16 mouse cellular contexts compared by ENCODE assay signal in the genomic region with DNA sequence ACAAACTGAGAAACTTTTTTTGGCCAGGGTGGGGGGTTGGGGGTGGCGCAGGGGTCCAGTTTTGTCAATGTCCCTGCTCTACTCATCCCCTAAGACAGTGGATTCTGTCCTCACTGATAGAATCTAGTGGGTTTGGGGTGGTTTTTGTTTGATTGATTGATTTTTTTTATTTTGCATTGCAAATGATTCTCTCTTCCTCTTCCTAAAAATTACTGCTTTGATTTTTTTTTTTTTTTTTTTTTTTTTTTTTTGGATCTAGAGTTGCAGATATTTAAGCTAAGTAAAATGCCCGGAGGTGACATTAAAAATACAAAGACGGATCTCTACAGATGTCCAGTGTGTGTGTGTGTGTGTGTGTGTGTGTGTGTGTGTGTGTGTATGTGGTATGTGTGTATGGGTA. TPM values are rescaled to one million over a fixed set of nuclear protein-coding genes. Genes with fewer than 3 reads are reported as not detected.
DNase-seq lines count a peak whose midpoint lies in the region; TF ChIP-seq lines count a peak whose summit lies in the region.
"Had no signal": no experiment of that assay in that cellular context is flagged by ENCODE, and none has a peak within 500 bp of the region (broad histone marks: within the 10 kb centered on the region; RNA-seq: fewer than 3 reads in every experiment).

No protein-coding gene starts in this region.

- no peak for TF ChIP-seq POLR2A in CH12.LX (IDR thresholded peaks at IDR 0.05; ENCODE audit: low read depth, low read length)

- H3K9ac ChIP-seq in CH12.LX (ENCODE audit: insufficient read depth, low read depth) = peak overlapping the region; percentile 88; the same call in 1 of the 2 replicates

- peak overlapping the region in 2 of 3 experiments; percentile 88 to 91 for H3K4me3 ChIP-seq in CH12.LX (replicated peaks in 1 of 3; ENCODE audit: low read depth in 2 of 3, low read length in 2 of 3, poor library complexity in 1 of 3)

- no peak for TF ChIP-seq CTCF in CH12.LX (conservative IDR thresholded peaks at IDR 0.05 in 1 of 2, IDR thresholded peaks at IDR 0.05 in 1 of 2; ENCODE audit: low read depth in 2 of 2, low read length in 2 of 2)

- H3K36me3 ChIP-seq in CH12.LX (replicated peaks in 1 of 2; ENCODE audit: control insufficient read depth in 1 of 2, insufficient read depth in 1 of 2, low read length in 1 of 2) = peaks cover 69 to 78% of the 10 kb centered on the region in 2 experiments

- H3K27ac ChIP-seq in CH12.LX (ENCODE audit: insufficient read depth, low read depth) = peak overlapping the region; percentile 96; the same call in 1 of the 2 replicates

- H3K79me2 ChIP-seq in CH12.LX (replicated peaks; ENCODE audit: control insufficient read depth, extremely low read depth, insufficient read depth, poor library complexity, severe bottlenecking) = peaks cover 85% of the 10 kb centered on the region

- TF ChIP-seq EP300 in CH12.LX (IDR thresholded peaks at IDR 0.05; ENCODE audit: low read length) = no peak

- dilution Hi-C loops in CH12.LX (cut with MboI; ENCODE audit: extremely low pct_ligation_motif_present, extremely low pct_unique_long_range_greater_than_20kb, low sequenced_read_pairs) = no loop called here

- H3K4me2 ChIP-seq in CH12.LX (ENCODE audit: insufficient read depth, low read depth, poor library complexity, severe bottlenecking) = peak overlapping the region; percentile 67

- peaks cover 39 to 55% of the 10 kb centered on the region in 2 experiments for H3K4me1 ChIP-seq in CH12.LX (ENCODE audit: control insufficient read depth in 1 of 2, insufficient read depth in 2 of 2)

- peaks cover 11% of the 10 kb centered on the region for H3K9me3 ChIP-seq in CH12.LX (replicated peaks; ENCODE audit: low read length)
- H3K9me3 ChIP-seq: G1E had no signal

- H3K27me3 ChIP-seq in CH12.LX (replicated peaks) = no peaks in the 10 kb centered on the region
- H3K27me3 ChIP-seq: Patski had no signal

- TF ChIP-seq RAD21 in CH12.LX (IDR thresholded peaks at IDR 0.05; ENCODE audit: low read depth, low read length) = no peak

- in situ Hi-C loops in CH12.LX (cut with MboI; ENCODE audit: low pct_ligation_motif_present, low pct_unique_long_range_greater_than_20kb, low sequenced_read_pairs) = no loop called here

- DNase-seq in CH12.LX (ENCODE audit: extremely low read depth) = no peak
- DNase-seq in cerebellum, adult 11-12 months = no peak
- DNase-seq: adrenal gland, adult 2 months; adrenal gland, adult 8-10 months; adrenal gland, postnatal 10 days; adrenal gland, postnatal 14 days; adrenal gland, postnatal 25 days; adrenal gland, postnatal 36 days; B cell, adult 2 months; cerebellum, adult 11 months; cerebellum, adult 18-20 months; cerebellum, adult 2 months; cerebellum, adult 8-10 months; cerebellum, adult 9-10 months had no signal

TF ChIP-seq in CH12.LX, 34 proteins besides CTCF, POLR2A, EP300 and RAD21:
- no peak for TF ChIP-seq JUN (IDR thresholded peaks at IDR 0.05; ENCODE audit: insufficient read depth, low read depth, low read length)
- no peak for TF ChIP-seq USF1 (IDR thresholded peaks at IDR 0.05; ENCODE audit: low read depth, low read length)
- no peak for TF ChIP-seq MAZ (IDR thresholded peaks at IDR 0.05; ENCODE audit: low read depth, low read length)
- TF ChIP-seq MAX (IDR thresholded peaks at IDR 0.05; ENCODE audit: low read length) = no peak
- no peak for TF ChIP-seq RCOR1 (conservative IDR thresholded peaks at IDR 0.05; ENCODE audit: low read depth, low read length)
- TF ChIP-seq NELFE (IDR thresholded peaks at IDR 0.05; ENCODE audit: low read depth, low read length) = no peak
- TF ChIP-seq SMC3 (IDR thresholded peaks at IDR 0.05; ENCODE audit: low read depth, low read length) = no peak
- TF ChIP-seq ZNF384 (IDR thresholded peaks at IDR 0.05; ENCODE audit: low read depth, low read length) = peak; percentile 90
- no peak for TF ChIP-seq MAFK (IDR thresholded peaks at IDR 0.05; ENCODE audit: insufficient replicate concordance, low read length)
TF ChIP-seq in CH12.LX: peak in this region for 1.

RNA-seq across cellular contexts. Expression of a gene that starts 34.8 kb away (rescaled TPM):
- 1.3 and 2.8 TPM in 2 replicates for total RNA-seq in CH12.LX (2012; rRNA removed)
- total RNA-seq in CH12.LX (2014; rRNA removed) = 2.3 and 2.6 TPM in 2 replicates
- polyA plus RNA-seq in CH12.LX (2012; ENCODE audit: insufficient read length, low read depth) = 3.1 and 3.5 TPM in 2 replicates

RNA-seq across cellular contexts. Expression of a gene that starts 43.6 kb away (rescaled TPM):
- 25.1 and 25.3 TPM in 2 replicates for total RNA-seq in CH12.LX (2012; rRNA removed)
- total RNA-seq in CH12.LX (2014; rRNA removed) = 13.2 and 17.7 TPM in 2 replicates
- polyA plus RNA-seq in CH12.LX (2012; ENCODE audit: insufficient read length, low read depth) = 36.2 and 38.5 TPM in 2 replicates
